Mouse (Mus musculus): Measurements from ENCODE around the gene Cavin1.

DNA sequence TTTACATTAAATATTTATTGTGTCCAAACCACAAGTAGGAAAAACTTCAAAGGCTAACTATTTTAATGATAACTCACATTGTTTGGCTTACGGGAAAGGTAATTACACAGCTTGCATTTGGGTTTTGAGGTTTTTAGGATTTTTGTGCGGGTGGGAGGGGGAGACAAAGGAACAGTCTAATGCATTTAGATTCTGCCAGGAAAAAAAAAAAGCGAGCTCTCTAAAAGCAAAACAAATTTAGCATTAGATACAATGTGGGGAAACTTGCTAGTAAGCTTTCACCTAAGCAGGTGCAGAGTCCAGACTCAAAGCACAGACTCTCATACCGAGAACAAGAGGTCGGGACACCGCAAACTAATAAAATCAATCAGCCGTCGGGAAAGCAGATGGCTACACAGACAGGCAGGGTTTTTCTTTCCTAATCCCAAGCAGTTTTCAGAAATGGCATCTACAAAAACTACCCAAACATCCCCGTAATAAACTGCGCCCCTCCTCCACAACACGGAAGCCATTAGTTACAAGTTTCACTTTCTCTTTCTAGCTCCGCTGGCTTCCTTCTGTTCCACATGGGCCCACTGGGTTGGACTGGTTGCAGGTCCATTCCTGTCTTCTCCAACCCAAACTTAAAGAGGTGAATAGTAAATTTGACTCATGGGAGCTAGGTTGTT, 39.3 kb downstream of the Cavin1 start:
- TF ChIP-seq CTCF (IDR thresholded peaks at IDR 0.05; ENCODE audit: extremely low read depth, insufficient read depth, insufficient read length, insufficient replicate concordance): no peak
- TF ChIP-seq POLR2A (IDR thresholded peaks at IDR 0.05; ENCODE audit: low read depth, low read length): no peak

Measured in spleen, adult 2 months (tissue).